Mouse (Mus musculus) CH12.LX (cell line): Measurements from ENCODE around the gene Dstn. TPM values are rescaled to one million over a fixed set of nuclear protein-coding genes. Genes with fewer than 3 reads are reported as not detected.
A peak's percentile ranks its signal among the peaks of the same experiment; 100 is the strongest.

Source experiments
- DNase-seq: peaks from one replicate; pipeline ENCODE4 v3.0.0-alpha.2; 2013; ENCODE audit errors: extremely low read depth
- H3K27ac ChIP-seq: 2 replicates; pipeline ENCODE4 v1.5.1; 2012; ENCODE audit warnings: low read depth, mild to moderate bottlenecking, control low read depth, moderate library complexity; ENCODE audit not compliant: insufficient read depth
- H3K27me3 ChIP-seq: replicated peaks from 2 replicates; pipeline ENCODE3; 2012; ENCODE audit warnings: inconsistent platforms
- H3K36me3 ChIP-seq, 2 experiments: replicated peaks in 1 of 2; 2 replicates each; pipeline versions ENCODE3 to v1.6.1; 2012; ENCODE audit warnings: inconsistent platforms in 1 of 2, low read length in 1 of 2, mild to moderate bottlenecking in 1 of 2, mixed read lengths in 1 of 2, moderate library complexity in 1 of 2; ENCODE audit not compliant: control insufficient read depth in 1 of 2, insufficient read depth in 1 of 2
- H3K4me1 ChIP-seq, 2 experiments: 2 replicates each; pipeline ENCODE4 v1.6.1; 2012; ENCODE audit warnings: inconsistent platforms in 1 of 2, moderate library complexity in 1 of 2; ENCODE audit not compliant: insufficient read depth in 2 of 2, control insufficient read depth in 1 of 2
- H3K4me2 ChIP-seq: 2 replicates; pipeline ENCODE4 v1.6.1; 2012; ENCODE audit warnings: low read depth, mild to moderate bottlenecking, control low read depth; ENCODE audit not compliant: poor library complexity, insufficient read depth, severe bottlenecking
- H3K4me3 ChIP-seq, 3 experiments: fragments of 150-350 bp in 1 of 3; sonication (generic) in 1 of 3; replicated peaks in 1 of 3; 2 replicates each; pipeline versions ENCODE3 to v1.5.1; 2011 to 2012; ENCODE audit warnings: low read depth in 2 of 3, low read length in 2 of 3, mild to moderate bottlenecking in 2 of 3, moderate library complexity in 2 of 3, control low read depth in 1 of 3, improper control_type of control experiment in 1 of 3, inconsistent platforms in 1 of 3, mixed read lengths in 1 of 3; ENCODE audit not compliant: poor library complexity in 1 of 3
- H3K79me2 ChIP-seq: replicated peaks from 2 replicates; pipeline ENCODE4 v1.6.1; 2012; ENCODE audit warnings: mild to moderate bottlenecking, moderate library complexity; ENCODE audit not compliant: control insufficient read depth, poor library complexity, insufficient read depth, severe bottlenecking; ENCODE audit errors: extremely low read depth
- H3K9ac ChIP-seq: 2 replicates; pipeline ENCODE4 v1.6.1; 2012; ENCODE audit warnings: low read depth, mild to moderate bottlenecking, control low read depth, moderate library complexity; ENCODE audit not compliant: insufficient read depth
- H3K9me3 ChIP-seq: replicated peaks from 2 replicates; pipeline ENCODE3; 2012; ENCODE audit warnings: low read length, inconsistent platforms, mixed read lengths
- BHLHE40 ChIP-seq: IDR thresholded peaks from 2 replicates; pipeline ENCODE4 v1.6.1; 2011; ENCODE audit warnings: mild to moderate bottlenecking, low read depth, low read length, improper control_type of control experiment
- EP300 ChIP-seq: IDR thresholded peaks from 2 replicates; pipeline ENCODE4 v1.6.1; 2011; ENCODE audit warnings: low read length, improper control_type of control experiment
- ETS1 ChIP-seq: conservative IDR thresholded peaks from 2 replicates; pipeline ENCODE4 v1.6.1; 2012; ENCODE audit warnings: low read depth, mild to moderate bottlenecking, inconsistent platforms, low read length, improper control_type of control experiment, moderate library complexity
- HCFC1 ChIP-seq: IDR thresholded peaks from 2 replicates; pipeline ENCODE4 v1.6.1; 2012; ENCODE audit warnings: low read depth, mild to moderate bottlenecking, inconsistent platforms, low read length, improper control_type of control experiment
- IRF4 ChIP-seq: IDR thresholded peaks from 2 replicates; pipeline ENCODE4 v1.6.1; 2014; ENCODE audit warnings: low read depth, mild to moderate bottlenecking, inconsistent platforms, low read length, improper control_type of control experiment
- JUN ChIP-seq: IDR thresholded peaks from 2 replicates; pipeline ENCODE4 v1.6.1; 2011; ENCODE audit warnings: low read depth, mild to moderate bottlenecking, low read length, improper control_type of control experiment, moderate library complexity; ENCODE audit not compliant: insufficient read depth
- MAFK ChIP-seq: IDR thresholded peaks from 2 replicates; pipeline ENCODE4 v1.6.1; 2011; ENCODE audit warnings: low read length, improper control_type of control experiment; ENCODE audit not compliant: insufficient replicate concordance
- MAX ChIP-seq: IDR thresholded peaks from 2 replicates; pipeline ENCODE4 v1.6.1; 2011; ENCODE audit warnings: low read length, improper control_type of control experiment
- MXI1 ChIP-seq: IDR thresholded peaks from 2 replicates; pipeline ENCODE4 v1.6.1; 2011; ENCODE audit warnings: mild to moderate bottlenecking, low read depth, low read length, improper control_type of control experiment
- NRF1 ChIP-seq: IDR thresholded peaks from 2 replicates; pipeline ENCODE4 v1.6.1; 2014; ENCODE audit warnings: low read depth, mild to moderate bottlenecking, inconsistent platforms, low read length, improper control_type of control experiment, moderate library complexity
- POLR2A ChIP-seq: IDR thresholded peaks from 2 replicates; pipeline ENCODE4 v1.6.1; 2011; ENCODE audit warnings: low read depth, mild to moderate bottlenecking, improper control_type of control experiment, low read length
- RAD21 ChIP-seq: IDR thresholded peaks from 2 replicates; pipeline ENCODE4 v1.6.1; 2011; ENCODE audit warnings: low read depth, mild to moderate bottlenecking, low read length, improper control_type of control experiment, moderate library complexity
- SMC3 ChIP-seq: IDR thresholded peaks from 2 replicates; pipeline ENCODE4 v1.6.1; 2011; ENCODE audit warnings: low read depth, low read length, improper control_type of control experiment
- UBTF ChIP-seq: IDR thresholded peaks from 2 replicates; pipeline ENCODE4 v1.6.1; 2012; ENCODE audit warnings: low read depth, mild to moderate bottlenecking, inconsistent platforms, low read length, improper control_type of control experiment, moderate library complexity
- USF2 ChIP-seq: conservative IDR thresholded peaks from 2 replicates; pipeline ENCODE4 v1.6.1; 2011; ENCODE audit warnings: low read depth, low read length, improper control_type of control experiment
- ZC3H11A ChIP-seq: IDR thresholded peaks from 2 replicates; pipeline ENCODE4 v1.6.1; 2012; ENCODE audit warnings: low read depth, mild to moderate bottlenecking, inconsistent platforms, low read length, improper control_type of control experiment
- ZKSCAN1 ChIP-seq: IDR thresholded peaks from 2 replicates; pipeline ENCODE4 v1.6.1; 2012; ENCODE audit warnings: low read depth, inconsistent platforms, low read length, improper control_type of control experiment, borderline replicate concordance
- ZNF384 ChIP-seq: IDR thresholded peaks from 2 replicates; pipeline ENCODE4 v1.6.1; 2012; ENCODE audit warnings: low read depth, low read length, improper control_type of control experiment, inconsistent platforms
- dilution Hi-C: fragments of 300-500 bp; cut with MboI; formaldehyde crosslinking; loops from 2 replicates; pipeline ENCODE4 v1.14.3; 2020; ENCODE audit warnings: low sequenced_read_pairs; ENCODE audit not compliant: extremely low pct_unique_long_range_greater_than_20kb, extremely low pct_ligation_motif_present
- in situ Hi-C: fragments of 300-500 bp; cut with MboI; formaldehyde crosslinking; loops from 3 replicates; pipeline ENCODE4 v1.14.3; 2019; ENCODE audit warnings: low sequenced_read_pairs, low pct_ligation_motif_present, low pct_unique_long_range_greater_than_20kb, mixed read lengths
- polyA plus RNA-seq: library from polyadenylated mRNA; unstranded; fragments of >175 nt; gene quantifications from 2 replicates; pipeline ENCODE4 v1.2.1, GENCODE M21; 2012; ENCODE audit warnings: low read depth; ENCODE audit not compliant: insufficient read length
- total RNA-seq, 2 experiments: library from RNA; depleted of rRNA; stranded (reverse); fragments of 300-350 nt in 1 of 2; fragments of >200 nt in 1 of 2; gene quantifications; 2 replicates each; pipeline ENCODE4 v1.2.3; 2012 to 2014

The Dstn gene
- total and polyA plus RNA-seq, 3 experiments, result 68.9 to 266 (median 151) TPM

DNA sequence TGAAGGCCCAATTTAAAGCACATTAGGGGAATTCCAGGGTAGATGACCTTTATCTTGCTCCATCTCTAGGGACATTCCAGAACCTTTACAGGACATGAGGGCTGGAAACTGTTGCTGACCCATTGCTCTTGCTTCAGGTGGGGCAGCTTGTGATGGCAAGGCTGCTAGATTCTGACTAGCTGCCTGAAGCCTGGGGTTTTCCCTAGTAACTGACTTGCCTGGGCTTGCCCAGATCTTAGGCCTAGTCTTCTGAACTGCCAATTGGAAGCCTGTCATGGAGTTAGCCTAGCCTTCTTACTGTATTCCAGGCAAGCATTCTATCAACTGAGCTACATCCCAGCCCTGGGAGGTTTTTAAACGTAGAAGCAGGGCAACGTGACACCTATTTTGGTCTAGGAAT is 5.9 kb upstream of the Dstn start (continued):
- peak; percentile 28; the same call in 1 of the 2 replicates for TF ChIP-seq NRF1
- TF ChIP-seq USF2, result no peak

DNA sequence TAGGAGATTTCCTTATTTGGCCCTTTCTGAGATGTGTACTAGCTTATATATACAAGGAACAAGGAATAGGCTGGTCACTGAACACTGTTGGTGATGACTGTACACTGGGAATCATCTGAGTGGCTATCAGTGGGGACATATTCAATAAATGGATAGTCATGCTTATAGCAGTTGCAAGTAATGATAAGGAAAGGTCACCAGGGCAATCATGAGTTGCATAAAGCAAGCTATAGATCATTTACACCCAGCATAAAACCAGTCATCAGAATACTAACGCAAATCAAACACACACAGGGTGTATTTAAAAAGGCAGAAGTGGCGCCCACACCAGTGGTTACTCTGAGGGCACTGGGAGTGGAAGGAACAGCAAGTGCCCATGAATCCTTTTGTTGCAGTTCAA is 2.9 kb upstream of the Dstn start:
- dilution Hi-C loops (no loop called here), in situ Hi-C loops (no loop called here)
- Histone ChIP-seq H3K27ac (no peak overlapping the region), H3K9me3 (no peaks in the 10 kb centered on the region), H3K4me2 (no peak overlapping the region), H3K9ac (no peak overlapping the region), H3K79me2 (peaks cover 6% of the 10 kb centered on the region), H3K4me3 (no peak overlapping the region), H3K27me3 (no peaks in the 10 kb centered on the region), H3K36me3 (no peaks in the 10 kb centered on the region), H3K4me1 (peaks cover 12 to 40% of the 10 kb centered on the region in 2 experiments; a peak in 3 of 4 replicates)
- DNase-seq, result no peak
- no peak for TF ChIP-seq UBTF
- TF ChIP-seq POLR2A, result no peak
- no peak for TF ChIP-seq MXI1
- TF ChIP-seq ZNF384, result no peak
- no peak for TF ChIP-seq HCFC1
- no peak for TF ChIP-seq ZKSCAN1
- TF ChIP-seq EP300, result no peak
- TF ChIP-seq SMC3, result no peak
- no peak for TF ChIP-seq MAX
- TF ChIP-seq ETS1, result no peak
- TF ChIP-seq RAD21, result no peak
- no peak for TF ChIP-seq JUN
- TF ChIP-seq USF2, result no peak
- TF ChIP-seq BHLHE40, result no peak
- TF ChIP-seq ZC3H11A, result no peak
- TF ChIP-seq, all 38 proteins: peak for 0

DNA sequence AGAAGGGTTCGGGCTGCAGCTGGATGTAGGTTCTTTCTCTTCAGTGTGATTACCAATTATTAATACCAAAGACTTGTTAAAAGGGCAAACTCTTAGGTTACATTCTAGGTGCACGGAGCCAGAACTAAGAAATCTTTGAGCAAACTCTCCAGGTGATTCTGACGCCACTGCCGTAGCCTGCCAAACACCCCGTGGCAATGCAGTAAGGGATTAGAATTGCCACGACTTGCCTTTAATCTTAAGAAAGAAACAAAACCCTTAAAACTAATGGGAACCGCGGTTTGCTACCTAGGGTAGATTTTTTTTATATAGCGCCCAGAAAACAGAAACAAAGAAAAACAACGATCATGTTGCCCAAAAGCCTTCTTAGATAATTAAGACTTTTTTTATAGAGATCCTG is 899 bp upstream of the Dstn start:
- in situ Hi-C loops, result no loop called here

More for the DNA sequence above, 899 bp upstream of the Dstn start:
- dilution Hi-C loops, result no loop called here
- no peak for DNase-seq
- Histone ChIP-seq H3K79me2 (peaks cover 18% of the 10 kb centered on the region), H3K9me3 (no peaks in the 10 kb centered on the region), H3K36me3 (no peaks in the 10 kb centered on the region), H3K27ac (no peak overlapping the region), H3K27me3 (no peaks in the 10 kb centered on the region), H3K4me3 (peak overlapping the region; percentile 47 to 84 (median 83)), H3K4me1 (peaks cover 3 to 40% of the 10 kb centered on the region in 2 experiments; a peak in 3 of 4 replicates), H3K9ac (peak overlapping the region; percentile 50), H3K4me2 (peak overlapping the region; percentile 93)
- TF ChIP-seq MAFK, result no peak
- TF ChIP-seq IRF4, result no peak
- no peak for TF ChIP-seq UBTF
